Mouse (Mus musculus): ENCODE results near the gene Unc13b.

- TF ChIP-seq EP300 (IDR thresholded peaks at IDR 0.05) = no peak
- TF ChIP-seq CTCF (IDR thresholded peaks at IDR 0.05) = no peak
Observed at GRCm38 (mm10) chr4:43059697-43060096, 944 bp downstream of the Unc13b start.

All from lung, postnatal 0 days (tissue).